Mouse (Mus musculus): ENCODE measurements around the gene Ski. TPM values are rescaled to one million over a fixed set of nuclear protein-coding genes. Genes with fewer than 3 reads are reported as not detected.

Gene Ski
- 17.7 and 17.8 TPM in 2 replicates for polyA plus RNA-seq (2014; fragmentation: Nextera tagmentation; extraction: Ambion mirVana)

- Histone ChIP-seq H3K27ac (replicated peaks; ENCODE audit: low read depth, low read length) (peak within 1 kb of the TSS; percentile 89), H3K9ac (ENCODE audit: low read length) (peak within 1 kb of the TSS; percentile 94), H3K9me3 (ENCODE audit: control insufficient read depth, low read length) (no peaks in the 10 kb centered on the region), H3K36me3 (ENCODE audit: control insufficient read depth, insufficient read depth, low read length) (no peaks in the 10 kb centered on the region), H3K27me3 (ENCODE audit: control insufficient read depth, insufficient read depth, low read length) (no peaks in the 10 kb centered on the region), H3K4me2 (ENCODE audit: low read depth, severe bottlenecking) (peak within 1 kb of the TSS; percentile 99), H3K4me1 (ENCODE audit: control insufficient read depth, insufficient read depth, low read length) (peaks cover 44% of the 10 kb centered on the region), H3K4me3 (ENCODE audit: low read depth, low read length) (peak within 1 kb of the TSS; percentile 94)
- DNase-seq (ENCODE audit: low spot score), result no peak
- 2% methylated on average over 16 of the region's 63 CpGs for WGBS
- no peak for ATAC-seq (ENCODE audit: insufficient number of reproducible peaks, low FRiP score, low TSS enrichment, low read depth)
These were observed at the start of gene Ski for GRCm38 (mm10) chr4:155222552-155222840. TSS of gene Ski (minus strand) at chr4:155222592.

- Histone ChIP-seq H3K4me2 (ENCODE audit: low read depth, severe bottlenecking) (no peak overlapping the region), H3K9me3 (ENCODE audit: control insufficient read depth, low read length) (no peaks in the 10 kb centered on the region), H3K4me3 (ENCODE audit: low read depth, low read length) (no peak overlapping the region), H3K27me3 (ENCODE audit: control insufficient read depth, insufficient read depth, low read length) (no peaks in the 10 kb centered on the region), H3K4me1 (ENCODE audit: control insufficient read depth, insufficient read depth, low read length) (peaks cover 5% of the 10 kb centered on the region; the same call in 1 of the 2 replicates), H3K36me3 (ENCODE audit: control insufficient read depth, insufficient read depth, low read length) (no peaks in the 10 kb centered on the region), H3K9ac (ENCODE audit: low read length) (no peak overlapping the region), H3K27ac (replicated peaks; ENCODE audit: low read depth, low read length) (no peak overlapping the region; the same call in 1 of the 2 replicates)
- ATAC-seq (ENCODE audit: insufficient number of reproducible peaks, low FRiP score, low TSS enrichment, low read depth), result no peak
- WGBS, result 36% methylated on average over 5 of the region's 5 CpGs
- DNase-seq (ENCODE audit: low spot score), result peak; percentile 89
These were observed 46.0 kb upstream of the Ski start for GRCm38 (mm10) chr4:155268382-155268781.

GRCm38 (mm10) chr4:155267639-155268175, 45.3 kb upstream of the Ski start:
- Histone ChIP-seq H3K4me1 (ENCODE audit: control insufficient read depth, insufficient read depth, low read length) (peaks cover 5% of the 10 kb centered on the region; the same call in 1 of the 2 replicates), H3K4me2 (ENCODE audit: low read depth, severe bottlenecking) (no peak overlapping the region), H3K9ac (ENCODE audit: low read length) (no peak overlapping the region), H3K9me3 (ENCODE audit: control insufficient read depth, low read length) (no peaks in the 10 kb centered on the region), H3K36me3 (ENCODE audit: control insufficient read depth, insufficient read depth, low read length) (no peaks in the 10 kb centered on the region), H3K27ac (replicated peaks; ENCODE audit: low read depth, low read length) (no peak overlapping the region), H3K27me3 (ENCODE audit: control insufficient read depth, insufficient read depth, low read length) (no peaks in the 10 kb centered on the region), H3K4me3 (ENCODE audit: low read depth, low read length) (no peak overlapping the region)
- no peak; the same call in 1 of the 2 replicates for ATAC-seq (ENCODE audit: insufficient number of reproducible peaks, low FRiP score, low TSS enrichment, low read depth)
- 57% methylated on average over 12 of the region's 12 CpGs for WGBS
- no peak for DNase-seq (ENCODE audit: low spot score)

GRCm38 (mm10) chr4:155267047-155267543, 44.7 kb upstream of the Ski start:
- Histone ChIP-seq H3K27ac (replicated peaks; ENCODE audit: low read depth, low read length) (no peak overlapping the region), H3K4me3 (ENCODE audit: low read depth, low read length) (no peak overlapping the region), H3K4me2 (ENCODE audit: low read depth, severe bottlenecking) (no peak overlapping the region), H3K36me3 (ENCODE audit: control insufficient read depth, insufficient read depth, low read length) (no peaks in the 10 kb centered on the region), H3K4me1 (ENCODE audit: control insufficient read depth, insufficient read depth, low read length) (peaks cover 5% of the 10 kb centered on the region; the same call in 1 of the 2 replicates), H3K9ac (ENCODE audit: low read length) (no peak overlapping the region), H3K27me3 (ENCODE audit: control insufficient read depth, insufficient read depth, low read length) (no peaks in the 10 kb centered on the region), H3K9me3 (ENCODE audit: control insufficient read depth, low read length) (no peaks in the 10 kb centered on the region)
- ATAC-seq (ENCODE audit: insufficient number of reproducible peaks, low FRiP score, low TSS enrichment, low read depth), result no peak
- 80% methylated on average over 7 of the region's 7 CpGs for WGBS
- DNase-seq (ENCODE audit: low spot score), result no peak

- H3K4me2 ChIP-seq (ENCODE audit: low read depth, severe bottlenecking), result no peak overlapping the region
- no peaks in the 10 kb centered on the region for H3K36me3 ChIP-seq (ENCODE audit: control insufficient read depth, insufficient read depth, low read length)
- H3K27me3 ChIP-seq (ENCODE audit: control insufficient read depth, insufficient read depth, low read length), result no peaks in the 10 kb centered on the region
- 87% methylated on average over 3 of the region's 3 CpGs for WGBS
- no peaks in the 10 kb centered on the region for H3K9me3 ChIP-seq (ENCODE audit: control insufficient read depth, low read length)
- ATAC-seq (ENCODE audit: insufficient number of reproducible peaks, low FRiP score, low TSS enrichment, low read depth) (no peak), DNase-seq (ENCODE audit: low spot score) (no peak)
- H3K27ac ChIP-seq (replicated peaks; ENCODE audit: low read depth, low read length), result no peak overlapping the region
- no peak overlapping the region for H3K9ac ChIP-seq (ENCODE audit: low read length)
- peaks cover 5% of the 10 kb centered on the region; the same call in 1 of the 2 replicates for H3K4me1 ChIP-seq (ENCODE audit: control insufficient read depth, insufficient read depth, low read length)
- H3K4me3 ChIP-seq (ENCODE audit: low read depth, low read length), result no peak overlapping the region
These were observed 42.3 kb upstream of the Ski start for GRCm38 (mm10) chr4:155264521-155265321.

- H3K4me3 ChIP-seq (ENCODE audit: low read depth, low read length), result no peak overlapping the region
- H3K36me3 ChIP-seq (ENCODE audit: control insufficient read depth, insufficient read depth, low read length), result peaks cover 4% of the 10 kb centered on the region
- 90% methylated on average over 6 of the region's 6 CpGs for WGBS
- no peaks in the 10 kb centered on the region for H3K9me3 ChIP-seq (ENCODE audit: control insufficient read depth, low read length)
- no peaks in the 10 kb centered on the region for H3K27me3 ChIP-seq (ENCODE audit: control insufficient read depth, insufficient read depth, low read length)
- H3K4me1 ChIP-seq (ENCODE audit: control insufficient read depth, insufficient read depth, low read length), result peaks cover 19% of the 10 kb centered on the region
- ATAC-seq (ENCODE audit: insufficient number of reproducible peaks, low FRiP score, low TSS enrichment, low read depth), result no peak
- no peak overlapping the region for H3K9ac ChIP-seq (ENCODE audit: low read length)
- no peak overlapping the region for H3K4me2 ChIP-seq (ENCODE audit: low read depth, severe bottlenecking)
- no peak for DNase-seq (ENCODE audit: low spot score)
- H3K27ac ChIP-seq (replicated peaks; ENCODE audit: low read depth, low read length), result no peak overlapping the region
These were observed 29.9 kb upstream of the Ski start for GRCm38 (mm10) chr4:155252253-155252652.

GRCm38 (mm10) chr4:155251147-155251546, 28.8 kb upstream of the Ski start:
- no peak for DNase-seq (ENCODE audit: low spot score)
- peaks cover 2% of the 10 kb centered on the region; the same call in 1 of the 2 replicates for H3K36me3 ChIP-seq (ENCODE audit: control insufficient read depth, insufficient read depth, low read length)
- WGBS, result 83% methylated on average over 3 of the region's 3 CpGs
- H3K27me3 ChIP-seq (ENCODE audit: control insufficient read depth, insufficient read depth, low read length), result no peaks in the 10 kb centered on the region
- H3K9ac ChIP-seq (ENCODE audit: low read length), result no peak overlapping the region; the same call in none of the 2 replicates
- H3K4me2 ChIP-seq (ENCODE audit: low read depth, severe bottlenecking), result peak overlapping the region; percentile 97
- no peaks in the 10 kb centered on the region for H3K9me3 ChIP-seq (ENCODE audit: control insufficient read depth, low read length)
- H3K4me1 ChIP-seq (ENCODE audit: control insufficient read depth, insufficient read depth, low read length), result peaks cover 22% of the 10 kb centered on the region
- H3K27ac ChIP-seq (replicated peaks; ENCODE audit: low read depth, low read length), result no peak overlapping the region
- ATAC-seq (ENCODE audit: insufficient number of reproducible peaks, low FRiP score, low TSS enrichment, low read depth), result no peak
- peak overlapping the region; percentile 61; the same call in 1 of the 2 replicates for H3K4me3 ChIP-seq (ENCODE audit: low read depth, low read length)

- no peaks in the 10 kb centered on the region for H3K36me3 ChIP-seq (ENCODE audit: control insufficient read depth, insufficient read depth, low read length)
- DNase-seq (ENCODE audit: low spot score), result peak; percentile 35
- ATAC-seq (ENCODE audit: insufficient number of reproducible peaks, low FRiP score, low TSS enrichment, low read depth), result no peak
These were observed 28.1 kb upstream of the Ski start for GRCm38 (mm10) chr4:155250361-155251117.

More at GRCm38 (mm10) chr4:155250361-155251117, 28.1 kb upstream of the Ski start:
- H3K4me3 ChIP-seq (ENCODE audit: low read depth, low read length), result peak overlapping the region; percentile 61
- no peaks in the 10 kb centered on the region for H3K27me3 ChIP-seq (ENCODE audit: control insufficient read depth, insufficient read depth, low read length)
- 16% methylated on average over 23 of the region's 23 CpGs for WGBS
- peaks cover 22% of the 10 kb centered on the region for H3K4me1 ChIP-seq (ENCODE audit: control insufficient read depth, insufficient read depth, low read length)
- peak overlapping the region; percentile 94 for H3K27ac ChIP-seq (replicated peaks; ENCODE audit: low read depth, low read length)
- H3K9ac ChIP-seq (ENCODE audit: low read length), result peak overlapping the region; percentile 83
- peak overlapping the region; percentile 97 for H3K4me2 ChIP-seq (ENCODE audit: low read depth, severe bottlenecking)
- H3K9me3 ChIP-seq (ENCODE audit: control insufficient read depth, low read length), result no peaks in the 10 kb centered on the region

All from limb, embryonic 11.5 days (tissue).